Mouse (Mus musculus) spleen, adult 2 months (tissue): Measurements from ENCODE around the gene Ostm1.

Source experiments
- CTCF ChIP-seq: fragments of 200-500 bp; IDR thresholded peaks from 2 replicates; pipeline ENCODE4 v1.5.1; 2011; ENCODE audit warnings: mild to moderate bottlenecking, inconsistent platforms; ENCODE audit not compliant: insufficient read depth, insufficient read length, insufficient replicate concordance; ENCODE audit errors: extremely low read depth
- POLR2A ChIP-seq: fragments of 200-500 bp; IDR thresholded peaks from 2 replicates; pipeline ENCODE4 v1.6.1; 2011; ENCODE audit warnings: low read depth, low read length, inconsistent platforms

DNA sequence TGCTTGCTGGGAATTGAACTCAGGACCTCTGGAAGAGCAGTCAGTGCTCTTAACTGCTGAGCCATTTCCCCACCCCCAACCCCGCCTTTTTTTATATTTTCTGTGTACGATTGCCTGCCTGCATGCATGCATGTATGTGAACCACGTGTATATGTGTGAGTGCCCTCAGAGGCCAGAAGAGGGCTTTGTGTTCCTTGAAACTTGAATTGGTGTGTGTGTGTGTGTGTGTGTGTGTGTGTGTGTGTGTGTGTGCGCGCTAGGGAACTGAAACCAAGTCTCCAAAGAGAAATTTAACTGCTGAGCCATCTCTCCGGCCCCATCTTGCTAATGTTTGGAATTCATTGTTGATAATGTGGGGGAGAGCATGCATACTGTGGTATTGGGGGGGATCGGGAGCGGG, 15.0 kb downstream of the Ostm1 start:
- TF ChIP-seq CTCF (no peak), POLR2A (no peak)
